Mouse (Mus musculus) right cerebral cortex, adult 18-20 months (tissue): ENCODE measurements around the gene Alox5ap.

Experiments used
- DNase-seq: peaks from one replicate; pipeline ENCODE4 v3.0.0; 2022; ENCODE audit warnings: mixed read lengths

Gene Alox5ap

GRCm38 (mm10) chr5:149316926-149317325 lies 52.4 kb downstream of the Alox5ap start:
- DNase-seq = no peak

GRCm38 (mm10) chr5:149319874-149320323 lies 55.3 kb downstream of the Alox5ap start:
- no peak for DNase-seq

GRCm38 (mm10) chr5:149320534-149321482 lies 56.2 kb downstream of the Alox5ap start:
- peak; percentile 78 for DNase-seq

GRCm38 (mm10) chr5:149321909-149322841 lies 57.6 kb downstream of the Alox5ap start:
- DNase-seq = no peak

GRCm38 (mm10) chr5:149322938-149323553 lies 58.5 kb downstream of the Alox5ap start:
- no peak for DNase-seq

GRCm38 (mm10) chr5:149324739-149325138 lies 60.2 kb downstream of the Alox5ap start:
- no peak for DNase-seq

GRCm38 (mm10) chr5:149329098-149329887 lies 64.7 kb downstream of the Alox5ap start:
- no peak for DNase-seq

GRCm38 (mm10) chr5:149330601-149331000 lies 66.0 kb downstream of the Alox5ap start:
- no peak for DNase-seq

GRCm38 (mm10) chr5:149331407-149332143 lies 67.0 kb downstream of the Alox5ap start:
- DNase-seq = no peak

- DNase-seq = no peak
These were observed 68.2 kb downstream of the Alox5ap start for GRCm38 (mm10) chr5:149332787-149333186.

- DNase-seq = peak; percentile 71
These were observed 69.6 kb downstream of the Alox5ap start for GRCm38 (mm10) chr5:149333941-149334698.

- no peak for DNase-seq
These were observed 70.4 kb downstream of the Alox5ap start for GRCm38 (mm10) chr5:149335009-149335408.

- peak; percentile 76 for DNase-seq
These were observed 71.1 kb downstream of the Alox5ap start for GRCm38 (mm10) chr5:149335563-149336238.

GRCm38 (mm10) chr5:149337148-149337547 lies 72.6 kb downstream of the Alox5ap start:
- no peak for DNase-seq
